Mouse (Mus musculus) adrenal gland, postnatal 14 days (tissue): ENCODE data around the gene Dnah6. TPM values are rescaled to one million over a fixed set of nuclear protein-coding genes. Genes with fewer than 3 reads are reported as not detected.

Source experiments
- DNase-seq: peaks from one replicate; pipeline ENCODE4 v3.0.0; 2021; ENCODE audit warnings: mixed read lengths
- total RNA-seq: library from RNA; stranded (reverse); gene quantifications from 2 replicates; pipeline ENCODE4 v1.2.3, GENCODE M21; 2021

Dnah6 gene
- total RNA-seq, 1 experiment from 2014 or later, result 0.07 TPM

DNA sequence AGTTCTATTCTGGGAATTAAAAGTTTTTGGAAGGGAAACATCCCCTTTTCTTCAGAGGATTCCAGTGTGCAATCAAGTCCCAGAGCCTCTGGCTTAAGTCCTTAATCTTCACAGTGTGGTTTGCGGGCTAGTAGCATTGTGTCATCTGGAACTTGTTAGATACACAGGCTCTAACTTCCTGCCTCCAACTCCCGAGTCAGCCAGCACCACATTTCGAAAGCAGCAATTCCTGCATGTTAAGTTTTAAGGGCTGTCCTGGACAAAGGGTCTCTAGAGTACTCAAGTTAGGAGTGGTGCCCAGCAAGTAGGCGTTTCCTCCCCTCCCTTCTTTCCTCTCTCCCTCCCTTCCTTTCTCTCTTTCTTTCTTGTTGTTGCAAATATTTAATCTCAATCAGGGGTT lies 7.0 kb upstream of the Dnah6 start:
- DNase-seq, result peak; percentile 24

GRCm38 (mm10) chr6:73227376-73228158 lies 6.1 kb upstream of the Dnah6 start:
- peak; percentile 42 for DNase-seq

DNA sequence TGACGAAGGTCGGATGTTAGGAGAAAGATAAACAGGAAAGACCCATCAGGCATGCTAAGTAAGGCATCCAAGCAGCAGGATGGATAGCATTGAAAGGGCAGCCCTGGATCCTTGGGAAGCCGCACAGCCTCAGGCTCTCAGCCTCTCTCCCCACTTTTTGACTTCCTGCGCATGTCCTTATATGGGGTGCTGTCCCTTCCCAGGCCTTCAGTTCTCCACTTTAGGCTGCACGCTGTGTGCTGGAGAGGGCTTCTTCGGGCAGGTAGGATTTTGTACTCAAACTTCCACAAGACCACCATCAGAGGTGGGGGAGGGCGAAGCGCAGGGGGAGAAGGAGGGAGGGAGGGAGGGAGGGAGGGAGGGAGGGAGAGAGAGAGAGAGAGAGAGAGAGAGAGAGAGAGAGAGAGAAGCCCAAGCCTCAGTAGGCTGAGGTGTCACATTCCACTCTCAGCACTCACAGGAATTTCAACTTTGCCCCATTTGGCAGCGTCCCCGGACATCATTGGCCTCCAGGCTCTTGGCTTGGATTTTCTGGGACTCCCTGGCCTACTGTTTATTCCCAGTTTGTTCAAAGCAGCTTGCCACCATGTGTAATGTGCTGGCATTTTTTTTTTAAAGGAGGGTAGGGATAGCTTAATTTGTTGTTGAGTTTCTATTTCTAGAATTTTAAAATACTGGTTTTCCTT lies 1.5 kb upstream of the Dnah6 start:
- peak; percentile 93 for DNase-seq

- DNase-seq, result peak; percentile 39
These were observed 696 bp upstream of the Dnah6 start for GRCm38 (mm10) chr6:73221958-73222735.

DNA sequence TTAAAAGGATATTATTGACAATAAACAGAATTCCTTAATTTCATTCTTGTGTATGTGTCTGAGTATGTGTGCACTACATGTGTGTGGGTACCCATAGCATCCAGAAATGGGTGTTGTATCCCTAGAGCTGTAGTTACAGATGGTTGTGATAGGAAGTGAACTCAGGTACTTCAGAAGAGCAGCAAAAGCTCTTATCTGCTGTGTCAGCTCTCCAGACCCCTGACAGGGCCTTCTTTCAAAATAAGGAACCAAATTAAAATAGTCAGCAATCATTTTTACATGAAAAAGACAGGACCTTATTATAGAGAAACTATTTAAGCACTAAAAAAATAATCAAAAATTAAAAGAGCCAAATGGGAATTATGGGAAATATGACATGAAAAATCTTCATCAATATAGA lies 9.8 kb downstream of the Dnah6 start:
- DNase-seq, result no peak

GRCm38 (mm10) chr6:73211036-73211435 lies 10.4 kb downstream of the Dnah6 start:
- no peak for DNase-seq

GRCm38 (mm10) chr6:73210445-73210972 lies 10.9 kb downstream of the Dnah6 start:
- DNase-seq, result no peak

- DNase-seq, result no peak
These were observed 11.9 kb downstream of the Dnah6 start for GRCm38 (mm10) chr6:73209598-73209997.

- DNase-seq, result no peak
These were observed 16.5 kb downstream of the Dnah6 start for GRCm38 (mm10) chr6:73204937-73205336.

- no peak for DNase-seq
These were observed 17.7 kb downstream of the Dnah6 start for GRCm38 (mm10) chr6:73203724-73204123.

DNA sequence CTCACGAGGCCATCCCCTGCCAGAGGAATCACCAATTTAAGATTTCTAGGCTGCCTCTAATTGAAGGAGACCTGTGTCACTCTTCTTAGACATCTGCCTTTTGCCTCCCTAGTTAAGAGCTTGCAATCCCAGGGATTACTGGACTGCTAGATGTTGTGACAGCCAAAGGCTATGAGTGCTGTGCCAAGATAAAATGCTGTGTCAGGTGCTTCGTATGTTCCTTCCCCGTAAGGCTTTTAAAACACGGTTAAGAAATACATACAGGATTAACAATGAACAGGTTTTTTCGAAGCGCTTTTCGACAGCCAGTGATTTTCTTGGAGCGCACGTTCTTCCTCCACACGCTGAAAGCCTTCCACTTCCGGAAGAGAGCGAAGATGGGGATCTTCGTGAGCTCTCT lies 26.2 kb downstream of the Dnah6 start:
- DNase-seq, result no peak

GRCm38 (mm10) chr6:73190756-73191155 lies 30.7 kb downstream of the Dnah6 start:
- no peak for DNase-seq

- DNase-seq, result no peak
These were observed 37.2 kb downstream of the Dnah6 start for GRCm38 (mm10) chr6:73184276-73184675.

DNA sequence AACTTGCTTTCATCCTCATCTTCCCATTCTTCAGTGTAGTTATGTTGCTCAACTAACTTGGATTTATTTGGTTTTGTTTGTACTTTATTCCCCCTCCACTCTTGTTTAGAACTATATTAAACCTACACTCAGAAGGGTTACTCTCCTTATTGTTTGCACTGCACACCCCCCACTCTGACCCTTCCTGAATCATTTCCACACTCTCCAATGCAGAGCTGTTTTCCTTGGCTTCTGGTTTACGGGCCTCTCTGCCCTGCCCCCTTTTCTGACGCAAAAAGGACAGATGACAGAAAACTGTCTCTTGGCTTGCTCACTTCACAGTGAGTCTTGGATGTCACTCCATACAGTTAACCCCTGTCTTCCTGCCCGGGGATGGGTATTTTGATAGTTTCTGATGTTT lies 38.5 kb downstream of the Dnah6 start:
- DNase-seq, result no peak

DNA sequence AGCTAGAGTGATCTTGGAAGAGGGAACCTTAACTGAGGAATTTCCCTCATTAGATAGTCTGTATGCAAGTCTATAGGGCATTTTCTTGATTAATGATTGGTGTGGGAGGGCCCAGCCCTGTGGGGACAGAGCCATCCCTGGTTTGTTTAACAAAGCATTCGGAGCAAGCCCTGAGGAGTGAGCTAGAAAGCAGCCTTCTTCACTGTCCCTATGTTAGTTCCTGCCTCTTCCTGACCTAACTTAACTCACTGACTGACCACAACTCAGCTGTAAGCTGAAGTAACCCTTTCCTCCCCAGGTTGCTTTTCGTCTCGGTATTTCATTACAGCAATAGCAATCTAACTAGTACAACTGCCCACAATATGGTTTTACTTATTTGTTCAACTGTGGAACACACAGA lies 39.0 kb downstream of the Dnah6 start:
- DNase-seq, result no peak

GRCm38 (mm10) chr6:73182006-73182405 lies 39.4 kb downstream of the Dnah6 start:
- DNase-seq, result no peak

DNA sequence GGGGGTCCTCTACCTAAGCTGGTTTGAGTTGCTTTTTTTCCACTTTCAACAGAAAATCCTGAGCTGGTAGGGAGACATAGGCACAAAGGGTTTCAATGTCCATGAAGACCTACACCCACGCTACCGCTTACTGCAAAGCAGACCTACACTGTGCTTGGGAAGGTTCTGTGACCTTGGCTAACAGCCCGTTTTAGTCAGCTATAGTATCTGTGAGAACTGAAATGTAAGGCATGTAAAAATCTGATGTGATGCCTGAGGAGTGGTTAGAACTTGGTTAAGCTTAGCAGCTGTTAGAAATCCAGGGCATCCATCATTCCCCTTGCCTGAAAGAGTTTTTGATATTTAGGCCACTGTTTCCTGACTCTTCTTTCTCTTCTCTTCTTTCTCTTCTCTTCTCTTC lies 46.3 kb downstream of the Dnah6 start:
- DNase-seq, result no peak

DNA sequence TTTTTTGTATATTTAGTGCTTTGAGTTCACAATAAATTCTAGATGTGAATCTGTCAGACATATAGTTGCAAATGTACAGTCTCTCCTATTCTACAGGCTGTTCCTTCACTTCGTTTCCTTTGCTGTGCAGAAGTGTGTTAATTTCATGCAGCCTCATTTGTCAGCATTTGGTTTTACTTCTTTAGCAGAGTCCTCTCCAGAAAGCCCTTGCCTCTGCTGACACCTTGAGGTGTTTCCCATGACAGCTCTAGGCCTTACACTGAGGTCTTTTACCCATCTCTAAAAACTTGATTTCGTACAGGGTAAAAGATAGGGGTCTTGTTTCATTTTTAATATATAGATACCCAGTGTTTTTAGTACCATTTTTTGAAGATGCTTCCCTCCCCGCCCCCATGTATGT lies 54.2 kb downstream of the Dnah6 start:
- no peak for DNase-seq

DNA sequence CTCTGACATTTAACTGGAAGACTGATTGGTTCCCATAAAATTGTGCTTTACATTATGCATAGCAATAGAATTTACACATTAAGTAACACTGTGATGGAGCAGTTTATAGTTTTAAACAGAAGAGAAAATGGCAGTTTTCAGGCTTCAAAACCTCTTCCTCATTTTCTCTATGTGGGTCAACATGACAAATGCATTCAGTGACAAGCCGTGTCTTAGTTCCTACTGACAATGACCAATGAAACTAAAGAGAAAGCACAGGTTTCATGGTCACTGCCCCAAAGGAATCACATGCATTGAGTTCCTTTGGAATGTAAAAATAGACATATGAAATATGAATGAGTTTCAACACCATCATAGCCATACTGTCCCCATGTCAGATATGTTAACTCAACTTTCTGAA lies 58.5 kb downstream of the Dnah6 start:
- DNase-seq, result no peak

- DNase-seq, result no peak
These were observed 60.1 kb downstream of the Dnah6 start for GRCm38 (mm10) chr6:73161338-73161737.

DNA sequence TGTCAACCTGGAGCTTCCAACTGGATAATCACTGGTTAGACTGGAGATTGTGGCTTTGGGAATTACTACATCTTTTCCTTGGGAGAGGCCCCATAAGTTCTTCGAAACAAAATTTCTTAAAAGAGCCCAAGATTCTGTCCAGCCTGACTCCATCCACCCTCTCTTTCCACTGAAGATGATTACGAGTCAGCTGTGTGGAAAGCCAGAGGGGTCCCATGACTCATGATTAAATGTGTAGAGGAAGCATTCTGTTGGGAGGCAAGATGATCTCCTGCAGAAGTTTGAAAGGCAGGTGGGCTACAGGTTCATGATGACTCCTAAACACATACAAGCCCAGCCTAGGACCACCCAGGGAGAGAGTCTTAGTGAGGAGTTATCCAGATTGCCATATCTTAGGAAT lies 66.0 kb downstream of the Dnah6 start:
- no peak for DNase-seq

DNA sequence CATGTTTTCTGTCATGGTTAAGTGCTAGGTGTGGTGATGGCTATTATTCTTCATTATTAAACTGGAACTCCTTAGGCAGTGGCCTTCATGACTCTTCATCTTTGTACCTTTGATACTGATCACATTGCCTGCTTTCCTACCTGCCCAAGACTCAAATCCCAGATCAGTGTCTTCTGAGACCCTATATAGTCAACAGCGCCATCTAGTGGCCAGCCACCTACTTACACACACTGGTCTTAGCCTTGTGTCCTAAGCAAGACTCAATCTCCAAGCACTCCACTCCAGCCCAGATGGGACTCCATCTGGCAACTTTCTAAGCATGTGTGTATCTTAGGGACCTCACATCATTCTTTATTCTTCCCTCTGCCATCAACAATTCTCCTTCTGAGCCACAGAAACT lies 67.8 kb downstream of the Dnah6 start:
- peak; percentile 88 for DNase-seq

GRCm38 (mm10) chr6:73143403-73143802 lies 78.0 kb downstream of the Dnah6 start:
- no peak for DNase-seq
